Mouse (Mus musculus): ENCODE measurements around the gene Prtn3.

Prtn3 gene

DNA sequence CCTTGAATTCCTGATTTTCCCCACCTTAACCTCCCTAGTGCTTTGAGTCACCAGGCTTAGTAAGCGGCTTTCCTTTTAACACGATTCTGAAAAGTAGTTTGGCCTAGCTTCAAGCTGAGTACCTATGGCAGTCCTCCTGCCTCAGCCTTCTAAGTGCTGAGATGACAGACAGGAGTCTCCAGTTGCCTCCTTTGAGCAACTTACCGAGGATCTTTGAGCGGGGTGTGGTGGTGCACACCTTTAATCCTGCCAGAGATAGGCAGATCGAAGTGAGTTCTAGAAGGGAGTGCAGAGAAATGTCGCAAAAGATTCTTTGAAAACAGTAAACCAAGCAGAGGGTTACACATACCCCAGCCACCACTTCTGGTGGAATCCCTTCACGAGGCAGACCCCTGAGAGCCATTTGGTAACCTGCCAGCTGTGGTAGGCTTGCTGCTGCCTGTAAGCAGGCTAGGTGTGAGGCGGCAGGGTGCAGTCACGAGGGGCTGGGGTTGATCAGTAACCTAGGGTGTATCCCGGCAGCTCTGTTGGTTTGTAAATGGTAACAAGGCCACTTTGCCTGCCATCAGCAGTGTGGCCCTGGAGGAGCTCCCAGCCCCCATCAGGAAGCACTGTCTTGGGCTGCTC is 18.6 kb upstream of the Prtn3 start:
- peak; percentile 91 to 96 for DNase-seq

GRCm38 (mm10) chr10:79856280-79856679 is 18.0 kb upstream of the Prtn3 start:
- DNase-seq, result peak in 1 of 2 experiments; percentile 23

DNA sequence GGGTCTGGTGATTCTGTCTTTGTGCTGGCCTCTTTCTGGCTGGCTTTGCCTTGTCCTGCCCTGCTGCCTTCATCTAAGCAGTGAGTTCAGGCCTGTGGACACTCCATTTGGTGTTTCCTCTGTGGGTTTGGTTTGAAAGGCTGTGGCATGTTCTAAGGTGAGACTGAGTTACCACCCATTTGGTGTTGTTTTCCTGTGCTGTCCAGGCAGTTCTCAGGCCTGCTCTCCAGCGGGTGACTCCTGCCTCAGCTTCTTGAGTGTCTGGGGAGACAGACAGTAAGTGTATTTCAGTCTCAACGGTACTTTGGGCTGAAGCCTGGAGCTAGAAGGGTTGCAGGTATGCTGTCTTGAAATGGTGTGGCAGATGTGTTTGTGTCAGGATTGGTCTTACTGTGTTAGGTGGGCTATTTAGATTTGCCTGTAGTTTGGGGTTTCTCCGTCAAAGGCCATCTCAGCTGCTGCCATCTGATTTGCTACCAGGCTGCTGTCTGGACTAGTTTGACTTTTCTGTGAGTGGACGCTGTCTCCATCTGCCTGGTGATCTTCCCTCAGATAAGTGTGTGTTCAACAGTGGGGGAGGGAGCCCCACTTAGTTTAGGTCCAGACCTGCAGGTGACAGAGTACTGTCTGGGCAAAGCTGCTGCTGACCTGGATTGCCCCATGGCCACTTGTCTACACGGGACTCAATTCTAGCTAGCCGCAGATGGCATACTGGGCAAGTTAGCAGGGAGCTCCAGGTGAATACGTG is 17.4 kb upstream of the Prtn3 start:
- DNase-seq, result peak in 1 of 2 experiments; percentile 15

DNA sequence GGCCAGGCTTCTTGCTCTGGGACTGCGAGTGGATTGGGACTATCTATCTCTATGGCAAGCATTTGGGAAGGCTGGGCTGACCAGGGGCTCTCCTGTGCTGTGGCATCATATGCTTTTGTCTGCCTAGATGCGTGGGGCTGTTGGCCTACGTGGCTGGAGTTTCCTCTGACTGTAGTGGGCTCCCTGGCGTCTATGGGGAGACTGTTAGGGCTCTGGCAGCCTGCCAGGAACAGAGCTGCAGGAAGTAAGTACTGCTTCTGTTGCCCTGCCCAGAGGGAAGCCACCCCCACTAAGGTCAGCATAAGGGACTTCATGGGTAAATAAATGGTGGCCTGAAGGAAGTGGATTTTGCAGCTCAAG is 16.8 kb upstream of the Prtn3 start:
- DNase-seq, result peak; percentile 87 to 90

GRCm38 (mm10) chr10:79857894-79858293 is 16.4 kb upstream of the Prtn3 start:
- DNase-seq, result no peak

GRCm38 (mm10) chr10:79858416-79859074 is 15.7 kb upstream of the Prtn3 start:
- peak; percentile 83 to 87 for DNase-seq

DNA sequence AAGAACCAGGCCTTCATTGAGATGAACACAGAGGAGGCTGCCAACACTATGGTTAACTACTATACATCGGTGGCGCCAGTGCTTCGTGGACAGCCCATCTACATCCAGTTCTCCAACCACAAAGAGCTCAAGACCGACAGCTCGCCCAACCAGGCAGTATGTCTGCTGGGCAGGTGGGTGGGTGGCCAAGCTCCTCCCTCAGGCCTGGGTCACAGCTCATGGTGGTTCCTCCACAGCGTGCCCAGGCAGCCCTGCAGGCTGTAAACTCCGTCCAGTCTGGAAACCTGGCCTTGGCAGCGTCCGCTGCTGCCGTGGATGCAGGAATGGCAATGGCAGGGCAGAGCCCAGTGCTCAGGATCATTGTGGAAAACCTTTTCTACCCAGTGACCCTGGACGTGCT is 15.2 kb upstream of the Prtn3 start:
- peak in 1 of 2 experiments; percentile 31 for DNase-seq

DNA sequence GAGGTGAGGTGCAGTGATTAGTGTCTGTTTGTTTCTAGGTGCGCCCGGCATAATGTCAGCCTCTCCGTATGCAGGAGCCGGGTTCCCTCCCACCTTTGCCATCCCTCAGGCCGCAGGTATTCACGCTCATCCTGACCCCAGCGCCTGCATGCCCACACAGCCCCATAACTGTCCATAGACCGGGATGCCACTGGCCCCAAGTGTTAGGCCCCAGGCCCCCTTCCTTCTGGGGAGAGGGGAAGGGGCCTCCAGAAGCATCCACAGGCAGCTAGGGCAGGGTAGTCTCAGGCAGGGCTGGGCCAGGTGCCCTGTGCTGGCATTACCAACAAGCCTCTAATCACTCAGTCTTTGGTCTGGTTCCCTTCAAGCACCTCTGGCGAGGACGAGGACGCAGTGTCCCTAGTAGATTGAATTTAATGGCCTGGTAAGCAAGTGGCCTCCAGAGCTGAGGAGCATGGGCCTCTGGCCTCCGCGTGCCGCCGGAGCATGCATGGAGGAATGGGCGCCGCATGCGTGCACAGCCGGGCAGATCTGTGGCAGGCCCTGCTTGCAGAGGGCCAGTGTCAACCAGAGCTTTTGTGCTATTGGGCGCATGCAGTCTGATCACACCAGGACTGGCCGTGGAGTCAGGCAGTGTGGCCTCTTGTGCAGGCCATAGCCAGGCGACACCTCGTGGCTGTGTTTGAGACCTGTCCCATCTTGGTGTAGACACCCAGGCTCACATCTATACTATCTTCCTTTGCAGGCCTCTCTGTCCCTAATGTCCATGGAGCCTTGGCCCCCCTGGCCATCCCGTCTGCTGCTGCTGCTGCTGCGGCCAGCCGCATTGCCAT is 14.0 kb upstream of the Prtn3 start:
- DNase-seq, result no peak

DNA sequence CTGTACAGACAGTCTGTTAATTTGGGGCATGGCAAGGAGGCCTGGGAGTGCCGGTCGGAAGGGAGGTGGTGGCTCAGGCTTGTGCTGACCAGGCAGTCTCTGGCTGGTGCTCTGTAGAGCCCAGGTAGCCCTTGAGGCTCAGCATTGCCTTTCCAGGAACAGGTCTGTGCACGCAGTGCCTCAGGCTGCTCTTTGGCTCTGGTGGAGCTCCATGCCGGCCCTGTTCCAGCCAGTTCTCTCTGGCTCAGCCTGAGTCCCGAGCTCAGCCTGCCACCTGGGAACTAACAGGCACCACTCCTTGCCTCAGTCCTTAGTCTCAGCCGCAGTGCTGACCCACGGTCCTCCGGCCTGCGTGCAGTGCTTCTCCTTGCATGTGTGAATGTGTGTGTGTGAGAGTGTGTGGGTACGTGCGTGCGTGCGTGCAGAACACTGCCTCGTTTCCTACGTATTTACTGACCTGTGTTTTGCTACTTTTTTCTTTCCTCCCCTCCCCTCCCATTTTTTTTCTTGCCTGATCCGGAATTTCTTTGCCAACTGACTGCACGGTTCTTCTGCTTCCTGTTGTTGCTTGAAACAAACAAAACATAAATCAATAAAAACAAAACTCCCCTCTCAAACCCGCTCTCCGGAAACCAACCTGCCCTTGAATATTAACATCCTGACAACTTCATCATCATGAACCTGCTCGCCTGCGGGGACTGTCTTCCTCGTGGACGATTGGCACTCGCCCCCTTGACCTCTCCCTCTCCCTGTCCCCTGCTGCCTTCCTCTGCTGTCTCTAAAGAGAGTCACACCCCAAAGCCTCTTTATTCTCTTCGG is 12.8 kb upstream of the Prtn3 start:
- DNase-seq, result peak; percentile 80 to 85

DNA sequence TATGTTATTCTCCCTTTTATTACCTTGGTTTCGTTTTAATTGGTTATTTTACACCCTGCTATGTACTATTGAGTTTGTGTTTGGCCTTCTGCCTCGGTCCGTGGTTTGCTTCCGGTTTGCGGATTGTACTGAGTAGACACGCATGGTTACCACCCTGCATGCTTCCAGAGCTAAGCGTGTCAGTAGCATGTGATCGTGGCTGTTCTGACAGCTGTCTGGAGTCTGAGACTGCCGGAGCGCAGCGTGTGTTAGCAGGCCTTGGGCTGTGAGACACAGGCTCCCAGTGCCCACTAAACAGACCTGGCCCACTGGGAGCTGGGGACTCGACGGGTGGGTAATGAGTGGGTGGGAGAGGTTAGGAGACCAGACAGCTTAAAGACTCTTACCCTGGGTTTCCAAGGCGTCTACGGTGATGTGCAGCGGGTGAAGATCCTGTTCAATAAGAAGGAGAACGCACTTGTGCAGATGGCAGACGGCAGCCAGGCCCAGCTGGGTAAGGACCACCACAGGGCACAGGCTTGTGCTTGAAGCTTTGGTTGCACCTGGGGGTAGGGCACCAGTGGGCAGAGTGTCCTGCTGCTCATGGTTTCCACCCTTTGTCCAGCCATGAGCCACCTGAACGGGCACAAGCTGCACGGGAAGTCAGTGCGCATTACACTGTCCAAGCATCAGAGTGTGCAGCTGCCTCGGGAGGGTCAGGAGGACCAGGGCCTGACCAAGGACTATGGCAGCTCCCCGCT is 12.1 kb upstream of the Prtn3 start:
- peak in 1 of 2 experiments; percentile 51 for DNase-seq

DNA sequence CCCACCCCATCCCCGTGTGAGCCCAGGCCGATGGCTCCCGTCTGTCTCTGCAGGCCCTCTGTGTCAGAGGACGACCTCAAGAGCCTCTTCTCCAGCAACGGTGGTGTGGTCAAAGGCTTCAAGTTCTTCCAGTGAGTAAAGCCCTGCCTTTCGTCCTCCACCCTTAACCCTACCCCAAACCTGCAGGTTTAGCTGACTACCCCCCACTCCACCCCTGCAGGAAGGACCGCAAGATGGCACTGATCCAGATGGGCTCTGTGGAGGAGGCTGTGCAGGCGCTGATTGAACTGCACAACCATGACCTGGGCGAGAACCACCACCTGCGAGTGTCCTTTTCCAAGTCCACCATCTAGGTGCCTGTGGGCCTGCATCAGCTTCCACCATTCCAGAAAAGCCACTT is 11.4 kb upstream of the Prtn3 start:
- DNase-seq, result peak in 1 of 2 experiments; percentile 48

DNA sequence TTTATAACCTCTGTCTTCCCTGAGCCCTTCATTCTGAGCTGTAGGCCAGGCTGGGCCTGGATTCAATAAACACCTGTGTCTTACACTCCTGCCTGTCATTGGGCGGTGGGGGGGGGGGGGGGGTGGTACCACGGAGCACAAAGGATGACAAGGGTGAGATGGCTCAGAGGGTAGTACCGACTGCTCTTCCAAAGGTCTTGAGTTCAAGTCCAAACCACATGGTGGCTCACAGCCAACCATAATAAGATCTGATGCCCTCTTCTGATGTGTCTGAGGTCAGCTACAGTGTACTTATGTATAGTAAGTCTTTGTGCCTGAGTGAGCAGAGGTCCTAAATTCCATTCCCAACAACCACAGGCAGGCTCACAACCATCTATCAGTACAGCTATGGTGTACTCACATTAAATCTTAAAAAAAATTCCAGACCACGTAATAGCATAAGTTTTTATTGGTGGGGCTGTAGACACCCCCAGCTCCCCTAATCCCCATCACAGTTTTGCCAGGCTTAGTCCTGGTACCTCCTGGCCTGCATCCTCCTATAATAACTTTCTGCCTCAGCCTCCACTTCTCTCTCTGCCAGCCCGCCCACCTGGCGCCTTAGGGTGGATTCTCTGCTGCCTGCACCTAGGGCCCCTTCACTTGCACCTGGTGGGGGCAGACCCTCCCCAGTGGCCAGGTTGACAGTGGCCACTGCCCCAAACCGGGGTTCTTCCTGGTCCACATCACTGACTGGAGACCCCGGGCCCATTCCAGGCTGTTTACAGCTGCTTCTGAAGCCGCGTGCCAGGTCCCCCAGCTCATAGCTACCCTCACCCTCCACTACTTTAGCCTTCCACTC is 9.7 kb upstream of the Prtn3 start:
- no peak for DNase-seq

GRCm38 (mm10) chr10:79865189-79865601 is 9.1 kb upstream of the Prtn3 start:
- DNase-seq, result no peak

DNA sequence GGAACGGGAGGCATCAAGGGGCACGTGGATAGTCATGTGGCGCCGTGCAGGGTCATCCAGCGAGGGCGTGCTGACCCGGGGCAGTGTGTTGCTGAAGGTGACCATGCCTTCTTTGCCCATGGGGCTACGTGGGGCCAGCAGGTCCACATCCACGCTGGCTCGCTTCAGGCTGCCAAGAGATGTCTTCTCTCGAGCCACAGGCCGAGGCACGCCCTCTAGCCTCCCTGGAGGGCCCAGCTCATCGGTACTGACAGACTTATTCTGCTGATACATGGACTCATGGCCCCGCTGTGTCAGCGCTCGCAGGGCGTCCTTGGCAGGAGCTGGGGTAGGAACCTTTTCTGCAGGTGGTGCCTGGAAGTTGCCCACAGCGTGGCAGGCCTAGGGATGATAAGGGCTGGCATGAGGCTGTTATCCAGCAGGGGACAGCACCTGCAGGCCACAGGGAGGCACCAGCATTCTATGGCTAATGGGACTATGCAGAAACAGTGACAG is 8.4 kb upstream of the Prtn3 start:
- DNase-seq, result peak; percentile 70 to 75

DNA sequence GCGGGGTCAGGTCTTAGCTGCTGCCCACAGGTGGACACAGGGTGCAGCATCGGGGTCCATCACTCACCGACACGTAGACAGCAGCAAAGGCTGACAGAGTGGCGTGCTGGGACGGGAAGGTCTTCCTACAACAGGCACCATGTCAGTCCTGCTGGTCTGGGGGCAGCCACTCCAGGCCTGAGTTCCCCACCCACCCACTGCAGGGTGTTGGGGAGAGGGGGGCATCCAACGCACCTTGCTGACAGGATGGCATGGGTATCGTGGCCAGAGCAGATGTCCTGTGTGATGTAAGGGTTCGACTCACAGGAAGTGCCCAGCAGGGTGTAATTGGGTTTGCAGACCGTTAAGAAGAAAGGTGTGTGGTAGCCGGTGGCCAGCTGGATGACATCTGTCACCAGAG is 7.7 kb upstream of the Prtn3 start:
- no peak for DNase-seq

DNA sequence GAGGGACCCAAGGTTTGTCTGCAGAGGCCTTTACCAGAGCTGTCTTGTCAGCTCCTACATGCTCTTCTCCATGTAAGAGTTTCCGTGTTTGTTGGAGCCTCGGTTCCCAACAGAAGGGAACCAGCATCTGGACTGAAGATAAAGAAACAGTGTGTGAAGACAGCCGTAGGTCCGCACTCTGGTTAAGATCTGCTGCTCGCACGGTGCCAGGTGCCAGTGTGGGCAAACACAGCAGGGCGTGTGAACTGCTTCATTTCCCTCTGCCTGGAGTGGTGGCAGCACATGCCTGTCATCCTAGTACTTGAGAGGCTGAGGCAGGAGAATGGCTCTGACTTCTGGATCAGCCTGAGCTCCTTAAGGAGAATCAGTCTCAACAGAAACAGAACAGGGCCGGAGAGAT is 2.4 kb upstream of the Prtn3 start:
- no peak for DNase-seq

GRCm38 (mm10) chr10:79872862-79873261 is 1.4 kb upstream of the Prtn3 start:
- no peak for DNase-seq

GRCm38 (mm10) chr10:79873313-79873712 is 963 bp upstream of the Prtn3 start:
- DNase-seq, result no peak

GRCm38 (mm10) chr10:79873715-79874289 is 474 bp upstream of the Prtn3 start:
- no peak for DNase-seq

GRCm38 (mm10) chr10:79877174-79877573 is 2.9 kb downstream of the Prtn3 start:
- peak in 1 of 2 experiments; percentile 53 for DNase-seq
